Mouse (Mus musculus) embryo, embryonic 9.5 days (tissue): Measurements from ENCODE around the gene Grb10.

ENCODE experiments used
- DNase-seq: peaks from one replicate; pipeline ENCODE4 v3.0.0-alpha.2; 2017; ENCODE audit errors: extremely low spot score

Gene Grb10

DNA sequence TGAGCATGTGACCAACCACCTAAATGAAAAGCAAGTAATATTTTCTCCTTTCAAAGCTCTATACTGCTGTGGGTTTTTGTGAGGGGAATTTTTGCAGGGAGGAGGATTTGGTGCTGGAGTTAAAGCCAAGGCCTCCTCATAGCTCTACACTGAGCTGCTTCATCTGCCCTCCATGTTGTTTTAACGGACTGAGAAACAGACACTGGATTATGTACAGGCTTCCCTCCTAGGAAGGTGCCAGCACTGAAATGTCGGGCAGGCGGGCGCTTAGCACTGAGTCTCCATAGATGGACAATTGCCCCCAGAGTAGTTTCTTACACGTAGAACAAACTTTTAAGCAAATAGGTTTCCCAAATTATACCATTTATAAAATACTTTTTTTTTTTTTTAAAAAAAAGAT lies 4.1 kb downstream of the Grb10 start:
- DNase-seq, result peak; percentile 36

DNA sequence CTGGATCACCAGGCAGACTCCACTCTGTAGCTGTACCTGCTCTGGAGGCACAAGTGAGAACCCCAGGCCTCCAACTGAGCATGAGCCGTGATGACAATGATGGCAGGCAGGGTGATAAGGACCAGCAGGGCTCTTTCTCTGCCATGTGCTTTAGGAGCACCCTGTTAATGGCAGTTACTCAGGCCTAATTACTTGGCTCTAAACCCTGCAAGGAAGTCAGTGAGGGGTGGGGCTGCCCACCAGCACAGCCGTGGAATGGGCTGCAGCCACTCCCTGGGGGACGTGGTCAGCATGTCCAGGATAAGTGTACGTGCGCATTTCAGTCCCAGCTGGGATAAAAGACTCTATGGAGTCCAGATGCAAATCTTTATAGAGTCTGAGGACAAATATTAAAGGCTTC lies 5.7 kb downstream of the Grb10 start:
- no peak for DNase-seq

DNA sequence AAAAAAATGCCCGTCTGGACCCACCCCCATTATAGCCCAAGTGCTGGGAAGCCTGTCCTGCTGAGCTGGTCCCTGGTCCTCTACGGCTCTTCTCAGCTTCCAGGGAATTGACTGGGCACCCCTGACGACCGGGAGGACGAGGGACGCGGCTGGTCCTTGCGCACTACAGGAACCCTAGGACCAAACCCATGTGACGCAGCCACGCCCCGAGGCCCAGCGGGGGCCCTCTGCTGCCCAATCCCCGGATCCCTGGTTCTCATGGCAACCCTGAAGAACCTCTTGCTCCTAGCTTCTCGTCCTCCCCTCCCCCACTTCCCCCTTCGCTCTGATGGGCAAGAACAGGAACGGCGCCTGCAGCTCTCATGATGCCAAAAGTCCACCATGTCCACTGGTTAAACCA lies 11.8 kb downstream of the Grb10 start:
- DNase-seq, result peak; percentile 42

- peak; percentile 78 for DNase-seq
Measured at GRCm38 (mm10) chr11:12025756-12026593, 12.5 kb downstream of the Grb10 start.

- no peak for DNase-seq
Measured at GRCm38 (mm10) chr11:12025392-12025755, 13.1 kb downstream of the Grb10 start.

DNA sequence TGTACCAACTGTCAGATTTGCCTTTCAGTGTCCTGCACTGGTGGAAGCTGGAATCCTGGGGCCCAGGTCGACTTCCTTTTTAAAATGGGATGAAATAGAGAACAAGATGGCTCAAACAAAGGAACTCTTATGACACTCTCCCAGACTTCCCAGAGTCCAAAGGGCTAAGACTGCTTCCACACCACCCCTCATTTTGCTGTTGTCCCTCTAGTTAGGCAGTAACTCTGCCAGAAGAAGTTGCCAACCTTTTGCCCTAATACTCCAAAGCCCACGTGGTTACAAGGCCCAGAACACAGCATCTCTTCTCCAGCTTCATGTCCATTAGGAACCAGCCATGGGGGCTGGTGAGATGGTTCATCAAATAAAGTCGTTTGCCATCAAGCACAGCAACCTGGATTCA lies 15.4 kb downstream of the Grb10 start:
- no peak for DNase-seq

DNA sequence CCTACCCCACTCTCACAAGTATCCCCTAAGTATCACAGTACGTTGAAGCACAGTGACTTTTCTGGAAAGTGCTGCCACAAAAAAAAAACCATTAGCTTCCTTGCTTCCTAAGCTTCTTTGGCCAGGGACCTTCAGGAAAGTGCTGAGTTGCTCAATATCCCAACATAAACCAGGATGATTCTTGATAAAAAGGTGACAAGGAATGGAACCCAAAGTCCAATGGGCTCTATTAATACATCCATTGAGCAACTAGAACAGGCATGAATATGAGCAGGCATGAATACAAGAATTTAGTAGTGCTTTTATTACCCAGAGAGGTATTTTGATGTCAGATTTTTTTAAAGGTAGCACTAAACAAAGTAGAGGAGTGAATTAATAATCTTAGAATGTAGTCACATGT lies 18.8 kb downstream of the Grb10 start:
- no peak for DNase-seq

- no peak for DNase-seq
Measured at GRCm38 (mm10) chr11:12018604-12019003, 19.9 kb downstream of the Grb10 start.

DNA sequence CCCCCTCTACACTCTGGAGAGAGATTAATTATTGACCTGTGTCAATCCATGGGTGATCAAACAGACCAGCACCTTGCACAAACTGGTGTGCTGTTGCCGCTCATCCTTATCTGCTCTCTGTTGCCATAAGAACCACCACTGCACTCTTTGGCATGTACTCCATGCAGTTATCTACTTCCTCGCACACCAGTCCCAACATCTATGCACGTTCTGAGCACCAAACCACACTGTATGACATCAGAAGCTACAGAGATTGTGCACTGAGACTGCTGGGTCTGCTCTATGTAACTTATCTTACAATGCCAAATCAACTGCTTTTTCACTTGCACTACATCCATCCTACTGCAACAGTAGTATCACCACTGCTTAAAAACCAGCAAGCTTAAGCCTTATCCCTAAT lies 28.4 kb downstream of the Grb10 start:
- no peak for DNase-seq

DNA sequence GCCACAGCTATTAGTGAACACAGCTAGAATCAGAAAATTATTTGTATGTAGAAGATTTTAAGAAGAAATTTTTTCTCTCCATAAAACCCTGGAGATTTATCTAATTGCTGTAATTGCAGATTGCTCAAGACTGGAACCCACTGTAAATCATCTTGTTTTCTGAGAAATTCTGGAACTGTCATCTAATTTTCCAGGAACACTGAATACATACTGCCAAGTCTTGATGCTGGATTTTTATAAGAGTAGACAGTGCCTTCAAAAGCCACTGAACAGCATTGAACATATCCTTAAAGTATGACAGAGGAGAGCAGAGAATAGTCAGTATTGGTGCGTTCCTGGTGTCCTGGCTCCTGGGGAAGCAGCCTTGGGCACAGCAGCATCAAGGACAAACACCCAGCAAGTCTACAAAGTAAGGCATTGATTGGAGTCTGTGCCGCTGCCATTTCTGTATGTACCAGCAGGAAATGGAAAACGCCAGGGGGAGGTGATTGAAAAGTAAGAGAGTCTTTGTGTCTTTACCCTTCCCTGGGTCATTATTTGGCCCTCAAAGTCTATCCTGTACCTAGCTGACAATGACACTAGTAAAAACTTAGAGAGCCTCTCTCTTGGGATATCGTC lies 38.1 kb downstream of the Grb10 start:
- no peak for DNase-seq

GRCm38 (mm10) chr11:11998881-11999280 lies 39.6 kb downstream of the Grb10 start:
- DNase-seq, result no peak

GRCm38 (mm10) chr11:11997045-11997444 lies 41.4 kb downstream of the Grb10 start:
- no peak for DNase-seq

GRCm38 (mm10) chr11:11995371-11995770 lies 43.1 kb downstream of the Grb10 start:
- no peak for DNase-seq

GRCm38 (mm10) chr11:11993807-11994206 lies 44.7 kb downstream of the Grb10 start:
- DNase-seq, result no peak

DNA sequence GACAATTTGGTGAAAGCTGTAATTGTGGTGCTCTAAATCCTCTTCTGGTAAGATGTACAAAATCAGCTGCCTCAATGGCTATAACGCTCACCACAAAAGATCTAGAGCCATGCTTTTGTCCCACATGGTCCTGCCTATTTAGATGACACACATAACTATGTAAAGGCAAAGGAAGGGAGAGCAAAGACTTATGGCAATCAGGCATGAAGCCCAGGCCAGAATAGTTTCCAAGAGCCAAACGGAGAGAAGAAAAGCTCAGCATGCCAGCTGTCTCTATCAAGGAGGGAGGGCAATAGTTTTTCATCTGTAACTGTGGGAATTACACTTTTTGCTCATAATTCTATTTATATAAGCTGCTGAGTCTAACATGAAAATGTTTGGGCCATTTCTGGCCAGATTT lies 45.3 kb downstream of the Grb10 start:
- no peak for DNase-seq

DNA sequence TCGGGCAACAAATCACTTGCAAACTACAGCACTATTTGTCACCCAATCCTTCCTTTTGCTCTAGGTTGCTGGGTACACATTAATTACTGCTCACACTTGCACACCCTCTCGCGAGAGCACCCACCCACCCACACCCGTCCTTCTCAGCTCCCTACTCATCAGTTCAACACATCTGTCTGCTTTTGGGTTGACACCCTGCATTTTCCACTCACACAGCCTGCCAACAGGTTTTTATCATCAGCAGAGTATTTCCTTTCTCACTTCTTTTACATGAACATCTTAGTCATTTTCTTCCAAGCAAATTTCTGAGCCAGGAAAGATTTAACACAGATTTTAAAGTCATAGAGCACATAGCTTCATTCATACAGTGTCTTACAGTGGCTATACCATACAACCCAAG lies 48.6 kb downstream of the Grb10 start:
- DNase-seq, result no peak

GRCm38 (mm10) chr11:11987233-11987632 lies 51.2 kb downstream of the Grb10 start:
- DNase-seq, result no peak

- no peak for DNase-seq
Measured at GRCm38 (mm10) chr11:11978611-11979197, 59.8 kb downstream of the Grb10 start.

DNA sequence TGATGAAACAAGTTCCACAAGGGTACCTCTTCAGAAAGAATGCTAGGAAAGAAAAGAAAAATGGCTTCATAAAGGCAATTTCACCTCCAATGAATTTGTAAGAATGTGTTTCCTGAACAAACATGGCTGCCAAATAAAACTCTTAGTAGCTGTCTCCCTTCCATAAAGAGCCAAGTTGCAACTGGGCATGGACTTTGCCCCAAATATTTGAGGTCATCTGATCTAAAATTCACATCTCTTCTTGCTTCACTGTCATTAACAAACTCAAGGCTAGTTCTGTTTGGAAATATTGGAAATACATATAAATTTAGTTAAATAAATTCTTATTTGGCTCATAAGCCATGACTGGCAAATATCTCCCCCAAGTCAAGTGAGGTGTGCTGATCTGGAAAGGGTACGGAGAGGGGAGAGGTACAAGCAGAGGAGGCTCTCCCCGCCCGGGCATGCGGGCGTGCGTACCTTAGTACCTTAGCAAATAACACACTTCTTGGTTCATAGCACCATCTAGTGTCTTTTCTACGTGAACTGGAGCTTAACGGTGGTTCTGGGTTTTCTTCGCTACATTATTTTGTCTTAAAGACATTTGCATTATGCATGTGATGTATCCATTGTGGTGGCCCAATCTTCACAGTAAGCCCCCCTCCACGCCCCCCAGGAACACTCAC lies 63.8 kb downstream of the Grb10 start:
- DNase-seq, result peak; percentile 40

DNA sequence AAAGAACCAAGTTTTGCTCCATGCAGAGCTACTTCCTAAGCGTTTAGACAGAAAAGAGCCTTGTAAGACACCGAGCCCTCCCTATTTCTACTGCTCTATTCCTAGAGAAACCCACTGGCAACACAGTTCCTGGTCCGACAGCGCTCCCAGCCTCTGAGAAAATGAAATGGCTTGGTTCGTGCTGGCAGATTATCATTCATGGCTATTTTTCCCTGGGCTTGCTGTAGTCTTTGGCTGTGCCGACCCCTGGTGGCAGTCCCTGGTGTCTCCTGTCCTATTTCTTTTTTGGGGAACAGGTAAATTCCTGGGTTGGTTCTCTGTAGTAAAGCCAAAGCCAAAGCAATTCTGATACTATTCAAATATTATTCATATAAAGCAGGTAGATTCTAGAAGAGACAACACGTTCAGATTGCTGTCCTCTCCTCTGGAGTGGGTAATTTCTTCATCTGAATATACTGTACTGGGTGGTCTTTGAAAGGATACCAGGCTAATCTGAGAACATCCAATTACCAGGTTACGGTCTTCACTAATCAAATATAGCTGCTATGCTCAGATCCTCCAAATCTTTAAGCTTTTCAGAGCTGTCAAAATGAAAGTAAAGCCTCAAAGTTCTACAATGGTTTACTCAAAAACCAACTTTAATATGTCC lies 65.0 kb downstream of the Grb10 start:
- DNase-seq, result peak; percentile 78

GRCm38 (mm10) chr11:11972401-11973110 lies 65.9 kb downstream of the Grb10 start:
- no peak for DNase-seq
